Mouse (Mus musculus) stomach, embryonic 16.5 days (tissue): Measurements from ENCODE around the gene Lyz2. TPM values are rescaled to one million over a fixed set of nuclear protein-coding genes. Genes with fewer than 3 reads are reported as not detected.

Experiments used
- ATAC-seq: fragments of 200-750 bp; cut with Nextera tagmentation; 2 replicates; pipeline ENCODE4 v1.8.0; 2017; ENCODE audit warnings: moderate number of reproducible peaks, moderate TSS enrichment; ENCODE audit not compliant: insufficient read depth, low FRiP score
- H3K27ac ChIP-seq: fragments of 300-500 bp; sonication (generic); 2 replicates; pipeline ENCODE4 v1.5.1; 2014; ENCODE audit warnings: low read length
- H3K27me3 ChIP-seq: fragments of 300-500 bp; sonication (generic); 2 replicates; pipeline ENCODE4 v1.6.1; 2014; ENCODE audit warnings: low read length, control low read depth, mixed read lengths; ENCODE audit not compliant: control insufficient read depth, insufficient read depth
- H3K36me3 ChIP-seq: fragments of 300-500 bp; sonication (generic); 2 replicates; pipeline ENCODE4 v1.6.1; 2014; ENCODE audit warnings: low read length; ENCODE audit not compliant: control insufficient read depth, insufficient read depth
- H3K4me1 ChIP-seq: fragments of 300-500 bp; sonication (generic); 2 replicates; pipeline ENCODE4 v1.6.1; 2014; ENCODE audit warnings: low read length, control low read depth, mixed read lengths; ENCODE audit not compliant: control insufficient read depth, insufficient read depth
- H3K4me2 ChIP-seq: fragments of 300-500 bp; sonication (generic); 2 replicates; pipeline ENCODE4 v1.6.1; 2014; ENCODE audit warnings: low read depth, low read length, mixed read lengths
- H3K4me3 ChIP-seq: fragments of 300-500 bp; sonication (generic); replicated peaks from 2 replicates; pipeline ENCODE4 v1.5.1; 2014; ENCODE audit warnings: mild to moderate bottlenecking, low read length
- H3K9ac ChIP-seq: fragments of 300-500 bp; sonication (generic); 2 replicates; pipeline ENCODE4 v1.6.1; 2014; ENCODE audit warnings: low read length
- H3K9me3 ChIP-seq: fragments of 300-500 bp; sonication (generic); replicated peaks from 2 replicates; pipeline ENCODE4 v1.6.1; 2016; ENCODE audit warnings: low read length, control low read depth; ENCODE audit not compliant: control insufficient read depth
- WGBS: fragments of 180-500 bp; shearing (Covaris S2); extraction: QIAGEN DNeasy Blood & Tissue Kit; methylation state at CpG from one replicate; pipeline ENCODE4 v1.1.7; 2014; 5-methylcytosine and 5-hydroxymethylcytosine counted together
- polyA plus RNA-seq: library from polyadenylated mRNA; unstranded; fragments of >200 nt; fragmentation: Nextera tagmentation; extraction: Ambion mirVana; gene quantifications from 2 replicates; pipeline ENCODE4 v1.2.1, GENCODE M21; 2015

Lyz2 gene
- polyA plus RNA-seq, 1 experiment from 2014 or later, result 331 TPM

GRCm38 (mm10) chr10:117234825-117235224, 47.3 kb downstream of the Lyz2 start:
- ATAC-seq, result no peak
- Histone ChIP-seq H3K4me2 (no peak overlapping the region), H3K9me3 (no peaks in the 10 kb centered on the region), H3K36me3 (no peaks in the 10 kb centered on the region), H3K27me3 (no peaks in the 10 kb centered on the region), H3K9ac (no peak overlapping the region), H3K27ac (no peak overlapping the region), H3K4me1 (no peaks in the 10 kb centered on the region), H3K4me3 (no peak overlapping the region)
- WGBS, result 55% methylated on average over 4 of the region's 4 CpGs

- no peaks in the 10 kb centered on the region for H3K9me3 ChIP-seq
- no peaks in the 10 kb centered on the region for H3K36me3 ChIP-seq
- WGBS, result 72% methylated on average over 16 of the region's 16 CpGs
- no peak overlapping the region for H3K4me3 ChIP-seq
- ATAC-seq, result 0 out of 2 replicates have a peak, but pooled peaks have one; percentile 53
- no peaks in the 10 kb centered on the region for H3K4me1 ChIP-seq
- no peak overlapping the region for H3K27ac ChIP-seq
- no peak overlapping the region for H3K4me2 ChIP-seq
- H3K9ac ChIP-seq, result no peak overlapping the region
- no peaks in the 10 kb centered on the region for H3K27me3 ChIP-seq
Measured at GRCm38 (mm10) chr10:117229826-117230225, 52.3 kb downstream of the Lyz2 start.

Other genes with a start within 250 kb of the Lyz2 start
- not detected in 2 replicates for gene Lrrc10, start 237.0 kb downstream of the Lyz2 start, polyA plus RNA-seq
- gene Cct2, start 218.5 kb downstream of the Lyz2 start, polyA plus RNA-seq, result 201 and 215 TPM in 2 replicates
- gene Frs2, start 133.8 kb downstream of the Lyz2 start, polyA plus RNA-seq, result 18.7 and 20.8 TPM in 2 replicates
- gene Yeats4, start 57.8 kb downstream of the Lyz2 start, polyA plus RNA-seq, result 45.8 and 48.9 TPM in 2 replicates
- gene 9530003J23Rik, start 43.6 kb downstream of the Lyz2 start, polyA plus RNA-seq, result not detected in 2 replicates
- gene Lyz1, start 10.5 kb upstream of the Lyz2 start, polyA plus RNA-seq, result 0.42 and 0.94 TPM in 2 replicates
- 121 and 123 TPM in 2 replicates for gene Cpsf6, start 97.7 kb upstream of the Lyz2 start, polyA plus RNA-seq